Mouse (Mus musculus) lung, postnatal 14 days (tissue): ENCODE measurements around the gene Spocd1.

Source experiments
- DNase-seq: peaks from one replicate; pipeline ENCODE4 v3.0.0; 2021

Gene Spocd1

DNA sequence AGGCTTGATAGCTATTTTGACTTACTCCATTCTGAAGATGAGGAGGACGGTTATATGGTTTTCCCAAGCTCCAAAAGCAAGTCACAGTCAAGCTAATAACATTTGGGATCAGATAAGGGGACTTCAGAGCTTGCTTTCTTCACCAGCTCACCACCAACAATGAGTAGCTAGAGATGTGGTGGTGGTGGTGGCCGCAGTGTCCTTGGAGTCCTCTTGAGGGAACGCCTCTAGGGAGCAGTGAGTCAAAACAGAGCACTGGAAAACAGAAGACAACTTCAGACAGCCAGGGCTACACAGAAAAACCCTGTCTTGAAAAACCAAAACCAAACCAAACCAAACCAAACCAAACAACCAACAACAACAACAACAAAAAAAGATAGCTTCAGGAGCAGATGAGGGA, 10.1 kb upstream of the Spocd1 start:
- no peak for DNase-seq

DNA sequence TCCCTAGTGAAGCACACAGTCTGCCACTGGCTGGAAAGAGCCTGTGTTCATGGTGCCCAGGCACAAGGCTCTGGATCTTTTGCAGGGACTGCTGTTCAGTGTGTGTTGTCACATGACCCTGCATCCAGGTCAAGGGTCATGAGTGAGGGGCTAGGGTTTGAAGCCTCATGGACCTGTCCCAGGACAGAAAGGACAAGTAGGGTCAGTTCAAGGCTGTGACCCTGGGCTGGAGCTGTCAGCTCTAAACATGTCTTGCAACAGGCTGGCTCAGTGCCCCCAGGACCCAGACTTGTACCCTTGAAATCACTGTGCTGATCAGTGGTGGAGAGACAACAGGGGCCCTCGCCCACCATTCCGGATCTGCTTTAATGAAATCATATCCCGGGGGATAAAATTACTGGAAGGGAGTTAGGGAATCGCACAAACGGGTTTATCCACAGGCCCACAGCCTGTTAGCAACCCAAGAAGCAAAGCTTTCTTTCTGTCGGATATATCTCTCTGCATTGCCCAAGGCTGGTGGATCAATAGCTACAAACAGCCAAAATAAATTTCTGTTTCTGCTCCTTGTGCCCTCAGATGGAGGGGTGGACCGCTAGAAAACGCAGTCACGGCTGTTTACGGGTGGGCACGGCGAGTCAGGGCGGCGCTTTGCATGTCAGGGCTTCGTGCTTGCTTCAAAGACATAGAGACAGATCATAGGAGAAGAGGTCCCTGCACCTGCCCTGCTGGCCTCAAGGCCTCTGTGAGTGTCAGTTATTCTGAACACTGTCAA, 8.3 kb upstream of the Spocd1 start:
- no peak for DNase-seq

DNA sequence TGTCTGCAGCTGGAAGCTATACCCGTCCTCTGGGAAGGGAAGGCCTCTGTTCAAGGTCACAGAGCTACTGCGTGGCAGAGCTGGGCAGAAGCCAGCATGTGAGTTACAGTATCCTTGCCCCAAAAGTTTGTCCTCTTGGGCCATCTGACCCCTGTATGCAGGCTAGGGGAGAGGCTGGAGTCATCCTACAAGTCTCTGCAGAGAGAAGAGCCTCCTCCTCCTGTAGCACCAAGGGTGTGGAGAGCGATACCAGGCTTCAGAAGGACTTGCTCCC, 7.8 kb upstream of the Spocd1 start:
- no peak for DNase-seq

DNA sequence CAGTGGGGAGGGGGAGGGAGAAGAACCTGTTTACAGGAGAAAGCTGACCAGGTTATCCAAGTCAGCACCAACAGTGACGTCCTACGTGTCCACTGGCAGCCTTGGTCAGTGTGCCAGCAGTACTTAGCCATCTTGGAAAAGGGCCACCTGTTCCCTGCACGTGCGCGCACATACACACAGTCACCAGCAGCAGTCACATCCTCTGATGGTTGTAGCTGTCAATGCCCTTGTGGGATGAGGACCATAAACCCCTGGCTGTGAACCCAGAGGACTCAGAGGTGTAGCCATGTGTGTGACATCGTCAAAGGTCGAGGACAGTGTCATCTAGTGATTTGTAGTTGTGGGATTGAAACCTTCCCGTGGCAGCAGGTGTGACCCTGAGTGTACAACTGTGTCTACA, 4.9 kb upstream of the Spocd1 start:
- no peak for DNase-seq

DNA sequence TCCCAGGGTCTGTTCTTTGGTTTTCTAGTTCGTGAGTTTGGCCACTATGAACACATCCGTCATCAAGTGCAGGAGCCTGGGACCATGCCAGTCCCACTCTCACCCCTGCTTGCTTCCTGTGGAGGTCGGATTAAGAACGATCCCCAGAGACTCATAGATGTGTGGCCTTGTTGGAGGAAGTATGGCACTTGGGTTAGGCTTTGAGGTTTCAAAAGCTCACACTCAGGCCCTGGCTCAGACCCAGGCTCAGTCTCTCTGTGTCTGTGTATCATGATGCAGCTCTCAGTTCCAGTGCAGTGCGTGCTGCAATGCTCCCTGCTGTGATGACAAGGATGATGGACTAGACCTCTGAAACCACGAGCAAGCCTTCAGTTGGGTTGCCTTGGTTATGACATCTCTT, 4.4 kb upstream of the Spocd1 start:
- DNase-seq = no peak

DNA sequence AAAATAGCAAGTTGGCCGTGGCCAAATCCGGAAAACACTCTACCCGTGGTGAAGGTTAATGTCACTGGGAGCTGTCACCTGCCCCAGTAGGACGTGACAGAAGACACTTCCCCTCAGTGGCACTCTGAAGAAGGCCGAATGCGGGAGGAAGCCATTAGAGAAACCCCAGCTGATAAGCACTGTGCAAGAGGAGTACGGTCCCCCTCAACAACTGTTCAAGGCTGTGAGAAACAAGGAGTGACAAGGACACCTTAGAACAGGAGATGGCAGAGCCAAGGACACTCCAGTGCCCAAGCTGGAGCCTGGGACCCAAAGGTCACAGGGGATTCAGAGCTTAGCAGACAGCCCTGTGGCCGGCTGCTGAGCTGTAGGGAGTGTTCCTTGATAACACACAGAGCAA, 2.5 kb upstream of the Spocd1 start:
- DNase-seq = no peak

DNA sequence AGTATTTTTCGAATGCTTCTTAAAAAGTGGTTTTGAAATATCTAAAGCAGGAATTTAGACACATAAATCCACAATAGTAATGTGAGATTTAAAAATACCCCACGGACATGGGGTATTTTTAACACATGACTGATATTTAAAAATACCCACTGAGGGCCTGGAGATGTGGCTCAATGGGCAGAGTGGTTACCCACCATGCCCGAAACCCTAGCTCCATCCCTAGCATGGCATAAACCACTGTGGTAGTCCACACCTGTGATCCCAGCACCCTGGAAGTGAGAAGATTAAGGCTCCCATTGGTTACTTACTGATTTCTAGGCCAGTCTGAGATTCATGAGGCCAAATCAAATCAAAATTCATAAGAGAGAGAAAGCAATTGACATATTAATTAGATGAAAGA, 2.0 kb upstream of the Spocd1 start:
- DNase-seq = no peak

DNA sequence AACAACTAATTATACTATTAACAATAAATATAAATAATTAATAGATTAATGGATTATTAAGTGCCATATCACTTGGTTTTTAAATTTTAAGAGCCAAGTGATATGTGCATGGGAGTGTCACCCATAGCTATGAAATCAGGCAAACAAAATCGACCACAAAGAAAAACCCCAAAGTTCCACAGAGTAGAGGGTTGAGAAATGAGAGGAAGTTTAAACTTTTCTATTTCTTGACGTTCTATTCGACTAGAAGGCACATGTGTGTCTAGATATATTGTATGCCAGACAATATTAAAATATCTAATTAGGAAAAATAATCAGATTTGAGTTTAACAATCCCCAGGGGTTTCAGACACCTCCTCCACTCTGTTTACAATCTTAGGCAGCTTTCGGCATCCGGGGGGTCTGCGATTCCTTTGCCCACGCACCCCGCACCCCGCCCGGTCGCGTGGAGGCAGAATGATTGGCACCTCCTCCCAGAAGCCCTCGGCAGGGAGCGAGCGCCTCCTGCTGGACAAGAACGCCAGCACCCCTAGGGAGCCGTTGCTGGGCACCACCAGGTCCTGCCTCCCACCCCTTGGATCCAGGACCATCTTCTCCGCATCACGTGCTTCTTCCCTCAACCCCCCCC, 811 bp upstream of the Spocd1 start:
- DNase-seq = peak; percentile 95

DNA sequence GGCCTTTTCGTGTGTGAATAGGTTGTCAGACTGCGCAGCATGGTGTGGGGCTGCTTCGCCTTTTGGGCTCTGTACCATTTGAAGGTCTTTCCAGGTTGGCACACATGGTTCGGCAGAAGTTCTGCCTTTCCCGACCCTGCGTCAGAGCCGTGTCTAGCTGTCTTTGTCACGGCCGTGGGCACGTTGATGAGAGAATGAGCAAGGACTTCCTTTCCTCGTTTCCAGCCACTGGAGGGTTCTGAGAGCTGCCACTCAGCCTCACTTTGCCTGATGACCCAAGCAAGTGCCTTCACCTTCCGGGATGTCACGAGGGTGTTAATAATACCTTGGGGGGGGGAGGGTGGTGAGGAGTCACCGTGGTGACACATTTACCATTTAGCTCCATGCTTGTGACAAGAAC, 4.6 kb downstream of the Spocd1 start:
- no peak for DNase-seq

- DNase-seq = no peak
These were observed 5.3 kb downstream of the Spocd1 start for GRCm38 (mm10) chr4:129934177-129934855.

GRCm38 (mm10) chr4:129951359-129951821, 22.3 kb downstream of the Spocd1 start:
- DNase-seq = peak; percentile 45

GRCm38 (mm10) chr4:129952241-129952810, 23.3 kb downstream of the Spocd1 start:
- DNase-seq = no peak

DNA sequence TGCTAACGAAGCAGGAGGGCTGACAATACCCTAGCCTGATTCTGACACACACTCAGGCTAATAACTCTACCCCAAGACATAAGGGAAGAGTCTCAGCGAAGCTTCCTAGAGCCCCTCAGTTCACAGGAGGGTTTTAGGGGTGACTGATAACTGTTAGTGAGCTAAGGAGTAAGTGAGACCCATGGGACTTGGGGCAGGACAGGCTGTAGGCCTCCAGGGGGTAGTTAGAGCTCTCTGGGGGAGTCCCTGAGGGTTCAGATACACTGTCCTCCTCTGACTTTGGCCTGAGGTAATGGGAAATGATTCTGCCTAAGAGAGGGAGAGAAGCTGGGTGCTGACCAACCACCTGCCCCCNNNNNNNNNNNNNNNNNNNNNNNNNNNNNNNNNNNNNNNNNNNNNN, 25.5 kb downstream of the Spocd1 start:
- DNase-seq = no peak

DNA sequence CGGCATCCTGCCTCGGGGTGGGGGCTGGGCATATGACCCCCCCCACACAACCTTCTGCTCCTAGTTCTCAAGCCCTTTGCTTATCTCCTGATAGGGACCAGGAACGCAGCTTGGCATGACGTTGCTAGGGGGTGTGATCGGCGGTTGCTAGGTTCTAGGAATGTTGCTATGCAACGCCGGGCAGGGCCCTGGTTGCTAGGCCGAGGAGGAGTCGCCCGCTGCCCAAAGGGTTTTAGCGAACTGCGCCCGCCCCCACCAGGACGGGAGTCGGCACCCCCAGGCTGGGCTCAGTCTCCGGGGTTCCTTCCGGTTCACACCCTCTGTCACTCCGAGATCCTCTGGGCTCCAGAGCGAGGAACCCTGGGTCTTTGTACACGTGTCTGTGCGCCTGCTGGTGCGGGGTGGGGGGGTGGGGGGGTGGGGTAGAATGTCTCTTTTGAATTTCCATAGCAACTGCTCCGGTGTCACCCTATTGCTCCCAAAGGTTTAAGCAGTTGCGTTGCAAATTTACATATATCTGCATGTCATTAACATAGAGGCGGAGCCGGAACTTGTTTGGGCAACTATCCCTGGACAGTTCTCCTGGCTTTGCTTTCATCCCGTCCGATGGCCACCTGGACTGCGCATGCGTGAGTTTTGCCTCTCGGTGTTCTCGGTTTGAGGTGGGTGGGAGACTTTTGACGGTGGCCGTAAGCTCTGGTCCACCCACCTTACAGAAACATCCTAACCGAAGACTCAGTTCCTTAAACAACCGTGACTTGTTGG, 31.3 kb downstream of the Spocd1 start:
- peak; percentile 54 for DNase-seq

- no peak for DNase-seq
These were observed 36.2 kb downstream of the Spocd1 start for GRCm38 (mm10) chr4:129965294-129965693.

DNA sequence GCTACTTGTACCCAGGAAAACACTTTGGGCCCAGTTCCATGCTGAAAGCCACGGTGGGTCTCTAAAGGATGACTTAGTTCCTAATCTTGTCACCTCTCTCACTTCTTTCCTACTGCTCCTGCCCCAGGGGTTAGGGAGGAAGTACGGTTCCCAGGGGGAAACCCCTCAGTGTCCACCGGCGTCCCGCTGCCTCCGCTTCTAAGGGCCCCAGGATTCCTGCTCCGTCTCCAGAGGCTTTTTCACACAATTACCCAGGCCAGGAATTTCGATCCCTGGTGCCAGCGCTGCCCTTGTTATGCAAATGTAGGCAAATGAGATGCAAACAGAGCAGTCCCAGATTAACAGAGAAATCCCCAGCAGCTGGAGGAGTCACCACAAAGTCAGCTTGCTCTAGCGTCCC, 37.2 kb downstream of the Spocd1 start:
- DNase-seq = no peak

GRCm38 (mm10) chr4:129967024-129968014, 38.3 kb downstream of the Spocd1 start:
- DNase-seq = no peak

DNA sequence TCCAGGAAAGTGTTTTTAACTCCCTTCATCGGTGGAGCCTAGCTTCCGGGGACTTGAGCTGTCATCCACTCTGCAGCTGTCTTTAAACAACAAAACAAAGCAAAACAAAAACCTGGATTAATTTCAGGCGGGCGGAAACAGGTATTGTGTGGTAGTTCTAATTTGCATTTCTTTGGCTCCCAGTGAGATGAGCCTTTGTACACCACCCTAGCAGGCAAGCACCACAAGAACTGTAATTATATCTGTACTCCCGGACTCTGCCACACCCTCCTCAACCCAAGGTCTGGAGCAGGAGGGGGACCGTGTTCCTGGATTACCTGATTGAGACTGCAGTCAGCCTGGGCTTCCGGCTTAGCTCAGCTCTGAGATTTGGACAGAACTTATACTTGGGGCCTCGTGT, 41.1 kb downstream of the Spocd1 start:
- DNase-seq = no peak

GRCm38 (mm10) chr4:129970861-129971260, 41.8 kb downstream of the Spocd1 start:
- DNase-seq = no peak

DNA sequence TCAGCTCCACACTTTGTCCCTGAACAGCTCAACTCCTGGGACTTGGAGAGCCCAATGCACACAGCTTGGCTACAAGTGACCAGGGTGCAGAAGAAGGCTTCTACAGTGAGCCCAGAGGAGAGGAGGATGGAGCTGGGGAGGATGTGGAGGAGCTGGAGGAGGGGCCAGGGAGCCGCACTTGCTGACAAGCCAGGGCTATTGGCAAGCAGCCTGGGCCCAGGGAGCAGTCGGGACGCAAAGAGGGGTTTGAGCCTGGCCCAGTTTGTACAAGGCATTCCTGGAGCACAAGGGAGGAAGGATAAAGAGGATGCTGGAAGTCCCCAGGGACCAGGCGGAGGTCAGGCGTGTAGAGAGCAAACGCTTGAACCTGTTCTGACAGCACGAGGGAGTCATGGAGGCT, 42.9 kb downstream of the Spocd1 start:
- DNase-seq = no peak

DNA sequence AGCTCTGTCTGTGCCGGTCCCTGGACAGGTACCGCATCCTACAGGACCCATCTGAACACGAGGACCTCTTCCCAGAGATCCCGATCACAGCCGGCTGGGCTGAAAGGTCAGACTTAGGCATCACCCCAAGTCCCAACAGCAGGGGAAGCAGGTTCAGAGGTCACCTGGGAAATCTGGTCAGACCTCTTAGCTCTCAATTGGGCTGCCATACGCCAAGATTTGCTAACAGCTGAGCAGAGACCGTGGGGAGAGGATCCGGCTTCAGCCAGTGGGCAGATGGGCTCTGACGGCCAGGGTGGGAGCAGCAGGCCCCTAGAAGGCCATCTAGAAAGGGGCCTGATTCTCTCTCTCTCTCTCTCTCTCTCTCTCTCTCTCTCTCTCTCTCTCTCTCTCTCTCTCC, 45.2 kb downstream of the Spocd1 start:
- no peak for DNase-seq

DNA sequence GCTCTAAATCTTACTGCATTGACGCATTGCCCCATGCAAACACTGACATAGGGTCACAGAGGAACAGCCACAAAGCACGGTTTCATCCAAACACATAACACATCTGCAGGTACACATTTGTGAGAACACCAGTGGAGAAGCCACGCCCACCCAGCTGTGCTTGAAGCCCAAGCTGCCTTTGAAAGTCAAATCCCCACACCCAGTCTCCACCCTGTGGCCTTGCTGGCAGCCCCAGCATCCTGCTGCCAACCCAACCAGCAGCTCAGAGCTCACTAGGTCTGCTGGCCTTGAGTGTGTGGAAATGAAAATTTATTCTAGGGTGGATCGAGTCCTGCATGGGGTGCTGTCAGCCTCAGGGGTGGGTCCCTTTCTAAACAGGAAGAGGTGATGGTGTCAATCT, 48.2 kb downstream of the Spocd1 start:
- DNase-seq = no peak
